Mouse (Mus musculus) urinary bladder, postnatal 25 days (tissue): Measurements from ENCODE around the gene Hsd17b2.
A peak's percentile ranks its signal among the peaks of the same experiment; 100 is the strongest.

Experiments used
- DNase-seq: peaks from one replicate; pipeline ENCODE4 v3.0.0; 2022; ENCODE audit warnings: low spot score

The Hsd17b2 gene

DNA sequence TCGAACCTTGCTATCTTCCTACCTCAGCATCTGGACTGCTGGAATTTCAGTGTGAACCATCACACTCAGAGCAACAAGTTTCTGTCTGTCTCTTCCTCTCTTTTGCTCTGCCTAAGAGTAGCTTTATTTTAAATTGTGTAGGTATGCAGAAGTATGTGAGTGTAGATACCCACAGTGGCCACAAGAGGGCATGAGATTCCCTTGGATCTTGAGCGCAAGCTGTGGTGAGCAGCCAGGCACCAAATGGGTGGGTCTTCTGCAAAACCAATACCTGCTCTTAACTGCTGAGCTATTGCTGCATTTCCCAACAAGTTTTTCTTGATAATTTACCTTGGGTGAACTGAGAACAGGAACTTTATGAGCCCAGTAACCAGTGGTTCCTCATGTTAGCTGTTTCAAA lies 70.4 kb downstream of the Hsd17b2 start:
- DNase-seq, result peak; percentile 26

DNA sequence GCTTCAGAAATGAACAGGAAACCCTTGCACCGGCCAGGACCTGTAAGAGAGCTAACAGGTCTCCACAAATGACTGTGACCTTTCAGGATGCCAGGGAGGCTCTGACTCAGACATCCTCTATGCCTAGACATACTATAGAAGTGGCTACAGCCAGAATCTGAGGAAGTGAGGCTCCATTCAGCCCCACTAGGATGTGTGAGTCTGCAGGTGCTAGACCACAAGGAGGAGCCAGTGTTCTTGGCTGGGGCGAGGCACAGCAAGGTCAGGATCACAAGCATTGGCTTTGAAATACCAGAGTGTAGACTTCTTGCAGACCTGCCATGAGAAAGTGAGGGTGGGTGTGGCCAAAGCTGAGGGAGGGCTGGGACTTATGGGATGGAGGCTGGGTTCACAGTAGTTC lies 70.9 kb downstream of the Hsd17b2 start:
- DNase-seq, result peak; percentile 24

DNA sequence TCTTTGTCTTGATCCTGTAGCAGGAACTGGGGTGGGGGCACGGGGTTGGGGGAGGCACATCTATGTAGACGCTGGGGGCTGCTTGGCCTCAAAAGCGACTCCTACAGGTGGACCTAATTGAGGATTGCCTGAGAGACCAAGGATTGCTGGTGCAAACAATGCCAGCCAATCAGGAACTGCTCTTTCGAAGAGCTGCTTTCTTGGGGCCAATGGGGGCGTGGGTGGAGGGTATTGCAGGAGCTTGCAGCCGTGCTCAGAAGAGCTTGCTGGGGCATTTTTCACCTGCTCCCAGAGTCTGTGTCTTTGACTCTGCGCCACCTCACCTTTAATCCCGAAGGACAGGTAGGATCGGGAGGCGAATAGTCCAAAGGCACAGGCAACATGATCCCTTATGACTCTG lies 73.9 kb downstream of the Hsd17b2 start:
- DNase-seq, result no peak

GRCm38 (mm10) chr8:117776075-117776474 lies 74.4 kb downstream of the Hsd17b2 start:
- DNase-seq, result no peak

GRCm38 (mm10) chr8:117778531-117779322 lies 77.0 kb downstream of the Hsd17b2 start:
- no peak for DNase-seq

- no peak for DNase-seq
These were observed 77.6 kb downstream of the Hsd17b2 start for GRCm38 (mm10) chr8:117779344-117779743.

DNA sequence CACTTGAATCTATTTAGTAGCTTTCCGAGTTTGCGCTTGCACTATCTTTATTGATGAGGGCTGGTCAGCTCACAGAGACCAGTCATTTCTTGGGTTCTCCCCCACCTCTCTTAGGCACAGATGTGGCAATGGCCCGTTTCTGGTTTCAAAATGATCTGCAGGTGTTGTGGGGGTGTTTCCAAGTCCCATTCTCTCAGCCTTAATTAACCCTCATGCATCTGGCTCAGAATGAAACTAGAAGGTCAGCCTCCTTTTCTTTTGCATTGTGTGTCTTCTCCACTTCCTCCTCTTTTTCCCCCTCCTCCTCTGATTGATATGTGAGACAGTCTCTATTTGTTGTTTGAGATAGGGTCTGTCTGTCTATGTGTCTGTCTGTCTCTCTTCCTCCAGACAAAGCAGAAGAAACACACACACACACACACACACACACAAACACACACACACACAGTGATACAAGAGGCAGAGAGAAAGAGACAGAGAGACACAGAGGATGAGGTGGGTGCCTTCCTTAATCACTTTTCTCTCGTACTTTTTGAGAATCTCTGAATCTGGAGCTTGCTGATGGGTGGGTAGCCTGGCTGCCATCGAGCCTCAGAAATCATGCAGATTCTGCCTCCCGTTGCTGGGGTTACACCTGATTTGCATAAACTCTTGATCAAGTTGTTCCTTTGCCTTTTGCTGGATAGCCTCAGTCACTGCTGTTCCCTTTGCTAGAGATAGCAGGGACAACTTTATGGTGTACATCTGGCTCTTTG lies 79.8 kb downstream of the Hsd17b2 start:
- DNase-seq, result no peak

GRCm38 (mm10) chr8:117783021-117783420 lies 81.3 kb downstream of the Hsd17b2 start:
- no peak for DNase-seq

GRCm38 (mm10) chr8:117786428-117786827 lies 84.7 kb downstream of the Hsd17b2 start:
- no peak for DNase-seq

DNA sequence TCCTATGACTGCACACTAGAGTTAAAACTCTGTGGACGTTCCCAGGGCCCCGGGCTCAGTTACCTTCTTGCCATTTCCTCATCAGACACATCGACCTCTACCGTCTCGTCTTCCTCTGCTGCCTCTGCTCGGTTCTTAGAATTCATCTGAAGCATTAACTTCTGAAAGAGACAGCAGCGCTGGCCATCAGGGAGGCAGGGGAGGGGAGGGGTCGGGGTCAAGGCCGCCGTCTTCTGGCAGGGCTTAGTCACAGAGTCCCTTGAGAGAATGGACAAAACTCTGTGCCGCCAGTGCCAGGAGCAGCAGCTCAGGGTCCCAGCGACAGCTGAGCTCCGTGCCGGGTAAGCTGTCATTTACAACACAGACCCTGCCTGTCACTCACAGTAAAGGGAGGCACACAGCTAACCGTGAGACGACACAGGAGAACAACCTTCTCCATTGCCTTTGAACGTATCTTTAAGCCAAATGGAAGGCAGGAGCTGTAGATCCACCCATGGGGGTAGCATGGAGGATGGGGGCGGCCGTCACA lies 91.0 kb downstream of the Hsd17b2 start:
- DNase-seq, result no peak

GRCm38 (mm10) chr8:117794581-117794980 lies 92.9 kb downstream of the Hsd17b2 start:
- DNase-seq, result no peak

DNA sequence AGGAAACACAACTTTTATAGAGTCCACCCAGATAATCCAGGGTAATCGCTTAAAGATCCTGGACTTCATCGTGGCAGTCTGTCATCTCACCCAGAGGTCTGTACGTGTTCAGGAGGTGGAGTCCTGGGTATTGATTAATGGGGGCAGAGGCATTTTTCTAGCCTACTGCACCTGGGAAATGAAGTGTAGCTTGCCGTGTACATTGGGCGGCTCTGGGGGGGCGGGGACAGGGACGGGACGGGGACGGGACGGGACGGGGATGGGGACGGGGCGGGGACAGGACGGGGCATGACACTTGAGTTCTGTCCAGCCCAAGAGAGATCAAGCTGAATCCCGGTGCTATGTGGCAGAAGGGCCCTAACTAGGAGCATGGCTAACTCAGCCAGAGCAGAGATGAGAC lies 94.8 kb downstream of the Hsd17b2 start:
- DNase-seq, result no peak

DNA sequence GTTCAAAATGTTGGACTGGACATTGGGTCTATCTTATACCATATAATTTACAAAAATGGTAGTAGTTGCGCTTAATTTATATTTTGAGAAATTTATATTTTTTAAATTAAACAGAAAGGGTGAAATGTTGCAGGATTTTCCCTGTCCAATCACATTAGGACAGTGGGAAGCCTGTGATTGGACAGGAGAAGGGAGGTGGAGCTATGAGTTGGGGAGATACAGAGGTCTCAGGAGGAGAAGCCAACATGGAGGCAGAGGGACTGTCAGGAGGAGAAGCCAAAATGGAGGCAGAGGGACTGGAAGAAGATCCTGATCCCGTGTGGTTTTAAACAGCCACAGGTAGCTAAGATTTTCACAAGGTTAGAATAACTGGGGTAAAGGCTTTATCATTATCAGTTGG lies 96.4 kb downstream of the Hsd17b2 start:
- DNase-seq, result no peak

- DNase-seq, result peak; percentile 98
These were observed 100.0 kb downstream of the Hsd17b2 start, which contains the start of gene Mphosph6 for GRCm38 (mm10) chr8:117801443-117802298. Mphosph6 (minus strand) TSS chr8:117801943.

DNA sequence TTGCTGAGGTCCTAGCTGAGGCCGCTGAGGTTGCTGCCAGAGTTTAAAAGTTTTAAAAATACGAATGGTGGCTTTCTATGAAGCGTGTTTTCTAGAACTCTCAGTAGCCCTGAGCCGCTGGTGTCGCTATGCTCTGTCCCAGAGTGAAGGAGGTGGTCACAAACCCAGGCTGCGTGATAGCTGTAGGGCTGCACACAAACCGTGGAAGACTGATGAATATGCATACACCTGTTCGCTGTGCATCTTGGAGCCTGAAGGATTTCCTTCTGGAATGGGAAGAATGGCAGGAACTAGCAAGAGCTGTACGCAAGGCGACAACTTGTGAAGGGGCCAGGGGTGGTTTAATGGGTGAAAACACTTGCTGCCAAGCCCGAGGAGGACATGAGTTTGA lies 100.6 kb downstream of the Hsd17b2 start:
- no peak for DNase-seq

DNA sequence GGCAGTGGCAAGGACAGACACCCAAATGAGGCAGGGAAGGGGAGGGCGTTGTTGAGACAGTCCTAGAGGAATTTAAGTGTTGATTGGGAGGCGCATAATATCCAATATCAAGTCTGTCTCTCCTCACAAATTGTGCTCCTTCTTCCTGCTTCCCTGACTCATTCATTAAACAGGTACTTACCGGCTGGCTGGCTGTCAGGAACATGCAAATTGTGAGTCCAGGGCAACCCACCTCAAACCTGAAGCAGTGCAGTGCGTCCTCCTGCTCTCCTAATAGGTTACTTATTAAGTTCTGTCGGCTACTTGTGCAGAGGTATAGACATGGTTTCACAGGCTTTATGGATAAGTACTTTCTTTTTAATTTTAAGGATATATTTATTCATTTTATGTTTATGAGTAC lies 103.7 kb downstream of the Hsd17b2 start:
- no peak for DNase-seq
